Mouse (Mus musculus) kidney, postnatal 0 days (tissue): ENCODE measurements around the gene Inpp5e. TPM values are rescaled to one million over a fixed set of nuclear protein-coding genes. Genes with fewer than 3 reads are reported as not detected.

Experiments used
- ATAC-seq: fragments of 200-750 bp; cut with Nextera tagmentation; replicated peaks from 2 replicates; pipeline ENCODE4 v1.8.0; 2017; ENCODE audit warnings: low read depth, moderate number of reproducible peaks, moderate TSS enrichment, moderate library complexity; ENCODE audit not compliant: low FRiP score
- DNase-seq: peaks from one replicate; pipeline ENCODE4 v3.0.0-alpha.2; 2016; ENCODE audit warnings: low spot score
- H3K27ac ChIP-seq: fragments of 300-500 bp; sonication (generic); 2 replicates; pipeline ENCODE4 v1.5.1; 2014; ENCODE audit warnings: mild to moderate bottlenecking
- H3K27me3 ChIP-seq: fragments of 300-500 bp; sonication (generic); 2 replicates; pipeline ENCODE4 v1.6.1; 2014; ENCODE audit warnings: low read length, mixed read lengths; ENCODE audit not compliant: insufficient read depth
- H3K36me3 ChIP-seq: fragments of 300-500 bp; sonication (generic); 2 replicates; pipeline ENCODE4 v1.6.1; 2014; ENCODE audit warnings: low read length, mixed read lengths; ENCODE audit not compliant: insufficient read depth
- H3K4me1 ChIP-seq: fragments of 300-500 bp; sonication (generic); replicated peaks from 2 replicates; pipeline ENCODE4 v1.6.1; 2014; ENCODE audit warnings: antibody characterized with exemption, low read length, mixed read lengths; ENCODE audit not compliant: insufficient read depth
- H3K4me2 ChIP-seq: fragments of 300-500 bp; sonication (generic); 2 replicates; pipeline ENCODE4 v1.6.1; 2014; ENCODE audit warnings: mild to moderate bottlenecking, low read length, moderate library complexity, mixed read lengths
- H3K4me3 ChIP-seq: fragments of 300-500 bp; sonication (generic); replicated peaks from 2 replicates; pipeline ENCODE4 v1.5.1; 2014; ENCODE audit warnings: low read depth, low read length
- H3K9ac ChIP-seq: fragments of 300-500 bp; sonication (generic); 2 replicates; pipeline ENCODE4 v1.6.1; 2014; ENCODE audit warnings: low read depth, low read length
- H3K9me3 ChIP-seq: fragments of 300-500 bp; sonication (generic); replicated peaks from 2 replicates; pipeline ENCODE4 v1.6.1; 2016; ENCODE audit warnings: low read length, inconsistent platforms, mixed read lengths
- CTCF ChIP-seq: IDR thresholded peaks from 2 replicates; pipeline ENCODE4 v1.5.1; 2016; ENCODE audit warnings: antibody characterized with exemption, low read depth, mild to moderate bottlenecking, moderate library complexity
- WGBS: fragments of 180-500 bp; shearing (Covaris S2); extraction: QIAGEN DNeasy Blood & Tissue Kit; methylation state at CpG from one replicate; pipeline ENCODE4 v1.1.7; 2014; 5-methylcytosine and 5-hydroxymethylcytosine counted together
- polyA plus RNA-seq: library from polyadenylated mRNA; unstranded; fragments of >200 nt; fragmentation: Nextera tagmentation; extraction: Ambion mirVana; gene quantifications from 2 replicates; pipeline ENCODE4 v1.2.1, GENCODE M21; 2015

Inpp5e gene
- polyA plus RNA-seq, 1 experiment from 2014 or later: 18.6 TPM

DNA sequence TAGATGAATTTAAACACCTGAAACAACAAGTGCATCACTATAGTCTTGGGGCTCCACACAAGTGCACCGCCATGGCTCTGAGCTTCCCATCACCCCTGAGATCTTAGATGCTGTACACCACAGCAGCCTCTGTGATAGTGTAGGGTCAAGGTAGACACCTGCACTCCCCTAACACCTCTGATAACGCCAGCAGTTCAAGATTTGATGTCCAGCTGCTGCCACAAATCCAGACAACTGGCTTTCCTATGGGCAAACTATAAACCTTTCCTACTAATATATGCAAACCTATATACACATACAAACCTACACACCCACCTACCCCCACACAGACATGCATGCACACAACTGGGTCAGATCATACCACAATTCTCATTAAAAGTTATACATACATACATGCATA, 15.5 kb upstream of the Inpp5e start:
- DNase-seq: no peak
- Histone ChIP-seq H3K27ac (no peak overlapping the region), H3K9ac (no peak overlapping the region), H3K4me3 (no peak overlapping the region), H3K4me1 (no peaks in the 10 kb centered on the region), H3K9me3 (no peaks in the 10 kb centered on the region), H3K27me3 (no peaks in the 10 kb centered on the region), H3K4me2 (no peak overlapping the region), H3K36me3 (peaks cover 92% of the 10 kb centered on the region)
- no peak for ATAC-seq
- no peak for TF ChIP-seq CTCF
- WGBS: 95% methylated on average over 2 of the region's 2 CpGs

DNA sequence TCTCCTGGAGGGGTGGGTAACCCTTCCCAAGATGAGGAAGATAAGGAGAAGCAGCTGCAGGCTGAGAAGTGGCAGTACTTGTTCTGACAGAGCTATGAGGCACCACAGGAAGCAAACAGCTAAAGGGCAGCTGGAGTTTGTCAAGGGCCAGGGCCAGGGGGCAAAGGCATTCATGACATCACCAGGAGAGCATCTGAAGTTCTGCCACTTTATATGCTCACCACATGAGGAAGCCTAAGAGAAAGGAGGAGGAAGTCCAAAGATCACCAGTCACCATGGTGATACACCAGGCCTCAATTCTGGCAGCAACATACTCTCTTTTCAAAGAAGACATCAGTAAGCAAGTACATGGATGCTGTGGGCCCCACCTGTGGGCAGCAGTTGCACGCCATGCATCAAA, 14.1 kb upstream of the Inpp5e start:
- WGBS: 79% methylated on average over 1 of the region's 1 CpGs
- DNase-seq (peak; percentile 9), ATAC-seq (peak; percentile 70)
- Histone ChIP-seq H3K36me3 (peaks cover 86% of the 10 kb centered on the region), H3K27me3 (no peaks in the 10 kb centered on the region), H3K4me2 (no peak overlapping the region), H3K4me3 (no peak overlapping the region), H3K9ac (no peak overlapping the region), H3K9me3 (no peaks in the 10 kb centered on the region), H3K27ac (no peak overlapping the region), H3K4me1 (no peaks in the 10 kb centered on the region)
- no peak for TF ChIP-seq CTCF

DNA sequence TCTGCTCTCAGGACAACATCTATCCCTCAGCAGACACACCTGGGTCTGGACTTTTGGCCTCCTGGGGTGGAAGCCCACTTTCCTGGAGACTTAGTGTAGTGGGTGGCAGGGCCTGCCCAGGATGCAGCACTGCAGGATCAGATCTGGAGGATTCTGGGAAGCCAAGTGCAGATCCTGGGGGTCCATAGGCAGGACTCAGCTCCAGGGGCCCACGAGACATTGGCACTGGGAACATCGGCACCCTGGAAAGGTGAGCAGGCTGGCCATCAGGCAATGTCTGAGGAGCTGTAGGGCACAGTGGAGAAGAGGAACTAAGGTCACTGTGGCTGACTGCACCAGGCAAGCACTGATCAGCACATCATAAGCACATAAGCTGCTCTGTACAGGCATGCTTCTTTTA, 13.0 kb upstream of the Inpp5e start:
- 98% methylated on average over 2 of the region's 2 CpGs for WGBS
- no peaks in the 10 kb centered on the region for H3K4me1 ChIP-seq
- no peaks in the 10 kb centered on the region for H3K27me3 ChIP-seq
- no peak for TF ChIP-seq CTCF
- H3K4me2 ChIP-seq: no peak overlapping the region
- DNase-seq: no peak
- H3K4me3 ChIP-seq: no peak overlapping the region
- H3K27ac ChIP-seq: no peak overlapping the region
- H3K36me3 ChIP-seq: peaks cover 87% of the 10 kb centered on the region
- no peak overlapping the region for H3K9ac ChIP-seq
- ATAC-seq: no peak
- no peaks in the 10 kb centered on the region for H3K9me3 ChIP-seq

- Histone ChIP-seq H3K4me2 (no peak overlapping the region), H3K9ac (no peak overlapping the region), H3K4me3 (no peak overlapping the region), H3K4me1 (no peaks in the 10 kb centered on the region), H3K27ac (no peak overlapping the region), H3K9me3 (no peaks in the 10 kb centered on the region), H3K27me3 (no peaks in the 10 kb centered on the region), H3K36me3 (peaks cover 80% of the 10 kb centered on the region)
- no peak for TF ChIP-seq CTCF
- ATAC-seq: no peak
- 94% methylated on average over 1 of the region's 1 CpGs for WGBS
- DNase-seq: no peak
Measured at GRCm38 (mm10) chr2:26418120-26418519, 9.1 kb upstream of the Inpp5e start.

DNA sequence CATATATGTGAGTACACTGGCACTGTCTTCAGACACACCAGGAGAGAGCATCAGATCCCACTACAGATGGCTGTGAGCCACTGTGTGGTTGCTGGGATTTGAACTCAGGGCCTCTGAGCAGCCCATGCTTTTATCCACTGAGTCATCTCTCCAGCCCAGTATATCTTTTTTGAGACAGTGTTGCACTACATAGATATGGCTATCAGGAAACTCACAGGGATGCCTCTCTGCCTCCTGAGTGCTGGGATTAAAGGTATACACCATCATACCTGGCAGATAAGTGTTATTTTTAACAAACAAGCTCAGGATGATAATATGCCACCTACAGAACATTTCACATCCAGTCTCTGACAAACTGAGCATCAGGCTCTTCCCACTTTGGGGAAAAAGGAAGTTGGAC, 8.1 kb upstream of the Inpp5e start:
- Histone ChIP-seq H3K4me1 (no peaks in the 10 kb centered on the region), H3K9me3 (no peaks in the 10 kb centered on the region), H3K36me3 (peaks cover 79% of the 10 kb centered on the region), H3K27ac (no peak overlapping the region), H3K27me3 (no peaks in the 10 kb centered on the region), H3K4me3 (no peak overlapping the region), H3K9ac (no peak overlapping the region), H3K4me2 (no peak overlapping the region)
- no peak for ATAC-seq
- TF ChIP-seq CTCF: no peak
- no peak for DNase-seq

DNA sequence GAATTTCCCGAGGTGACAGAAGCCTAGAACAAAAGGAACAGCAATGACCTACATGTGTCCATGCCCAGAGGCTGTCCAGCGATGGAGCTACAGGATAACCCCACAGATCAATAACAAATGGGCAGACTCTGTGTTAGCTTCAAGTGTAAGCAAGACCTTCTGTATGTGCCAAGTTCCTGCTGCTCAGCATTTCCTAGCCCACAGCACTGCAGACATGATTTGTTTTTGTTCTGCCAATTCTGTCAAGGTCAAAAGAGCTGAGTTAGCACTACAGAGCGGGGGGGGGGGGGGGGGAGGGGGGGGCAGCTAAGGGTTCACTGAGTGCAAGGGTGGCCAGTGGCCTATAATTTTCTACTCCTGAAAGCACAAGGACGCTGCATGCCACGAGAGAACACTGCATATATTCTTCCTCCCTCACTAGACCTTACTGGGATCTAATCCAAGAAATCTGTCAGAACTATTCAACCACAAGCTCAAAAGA, 2.0 kb upstream of the Inpp5e start:
- H3K27ac ChIP-seq: peak overlapping the region; percentile 68
- DNase-seq: no peak

GRCm38 (mm10) chr2:26410091-26410490, 1.1 kb upstream of the Inpp5e start:
- peak overlapping the region; percentile 68; the same call in 1 of the 2 replicates for H3K27ac ChIP-seq
- no peak for DNase-seq

More for the DNA sequence above, 2.0 kb upstream of the Inpp5e start:
- WGBS: 41% methylated on average over 5 of the region's 5 CpGs
- TF ChIP-seq CTCF: no peak
- Histone ChIP-seq H3K27me3 (no peaks in the 10 kb centered on the region), H3K4me2 (no peak overlapping the region), H3K9ac (no peak overlapping the region), H3K4me3 (no peak overlapping the region), H3K36me3 (peaks cover 51% of the 10 kb centered on the region), H3K9me3 (no peaks in the 10 kb centered on the region), H3K4me1 (peaks cover 22% of the 10 kb centered on the region)
- ATAC-seq: no peak

More at GRCm38 (mm10) chr2:26410091-26410490, 1.1 kb upstream of the Inpp5e start:
- Histone ChIP-seq H3K4me1 (peaks cover 22% of the 10 kb centered on the region), H3K36me3 (peaks cover 42% of the 10 kb centered on the region), H3K9ac (no peak overlapping the region), H3K4me2 (no peak overlapping the region), H3K9me3 (no peaks in the 10 kb centered on the region), H3K4me3 (no peak overlapping the region), H3K27me3 (no peaks in the 10 kb centered on the region)
- ATAC-seq: no peak
- WGBS: 71% methylated on average over 5 of the region's 5 CpGs
- 0 out of 2 replicates have a peak, but pooled peaks have one; percentile 19 for TF ChIP-seq CTCF
